Mouse (Mus musculus): Measurements from ENCODE around the gene Pdgfra. TPM values are rescaled to one million over a fixed set of nuclear protein-coding genes. Genes with fewer than 3 reads are reported as not detected.

The Pdgfra gene
- total and polyA plus RNA-seq, 3 experiments, result 0.60 TPM; not detected in 2

- H3K27me3 ChIP-seq (ENCODE audit: insufficient read depth, low read length), result peaks cover 55% of the 10 kb centered on the region
- H3K9me3 ChIP-seq (replicated peaks), result no peaks in the 10 kb centered on the region
- H3K4me1 ChIP-seq (ENCODE audit: insufficient read depth, low read depth, low read length), result peaks cover 12% of the 10 kb centered on the region
- TF ChIP-seq CTCF (IDR thresholded peaks at IDR 0.05; ENCODE audit: low read depth, low read length) (peak; percentile 80), GATA1 (IDR thresholded peaks at IDR 0.05; ENCODE audit: borderline replicate concordance, low read length) (no peak)
- ATAC-seq (ENCODE audit: extremely low read depth, insufficient number of reproducible peaks, low FRiP score, poor library complexity, severe bottlenecking), result no peak
- peak; percentile 63 for DNase-seq (ENCODE audit: low spot score)
- no peak overlapping the region for H3K4me3 ChIP-seq (ENCODE audit: low read depth, low read length)
- no peaks in the 10 kb centered on the region for H3K36me3 ChIP-seq (replicated peaks)
Measured at GRCm38 (mm10) chr5:75157038-75157437, 4.9 kb downstream of the Pdgfra start.

GRCm38 (mm10) chr5:75160530-75161170 lies 8.6 kb downstream of the Pdgfra start:
- peaks cover 32% of the 10 kb centered on the region for H3K27me3 ChIP-seq (ENCODE audit: insufficient read depth, low read length)
- no peak overlapping the region for H3K4me3 ChIP-seq (ENCODE audit: low read depth, low read length)
- H3K4me1 ChIP-seq (ENCODE audit: insufficient read depth, low read depth, low read length), result peaks cover 8% of the 10 kb centered on the region
- ATAC-seq (ENCODE audit: extremely low read depth, insufficient number of reproducible peaks, low FRiP score, poor library complexity, severe bottlenecking), result no peak
- no peak for TF ChIP-seq TAL1 (conservative IDR thresholded peaks at IDR 0.05; ENCODE audit: low read depth, low read length)
- no peak for TF ChIP-seq CTCF (IDR thresholded peaks at IDR 0.05; ENCODE audit: low read depth, low read length)
- no peak for TF ChIP-seq GATA2 (IDR thresholded peaks at IDR 0.05; ENCODE audit: borderline replicate concordance, low read depth, low read length)
- TF ChIP-seq GATA1 (IDR thresholded peaks at IDR 0.05; ENCODE audit: borderline replicate concordance, low read length), result no peak
- TF ChIP-seq POLR2AphosphoS5 (IDR thresholded peaks at IDR 0.05; ENCODE audit: insufficient replicate concordance, low read depth, low read length), result no peak
- H3K9me3 ChIP-seq (replicated peaks), result no peaks in the 10 kb centered on the region
- no peaks in the 10 kb centered on the region for H3K36me3 ChIP-seq (replicated peaks)
- no peak for DNase-seq (ENCODE audit: low spot score)

- H3K36me3 ChIP-seq (replicated peaks), result no peaks in the 10 kb centered on the region
- no peak for ATAC-seq (ENCODE audit: extremely low read depth, insufficient number of reproducible peaks, low FRiP score, poor library complexity, severe bottlenecking)
- H3K4me1 ChIP-seq (ENCODE audit: insufficient read depth, low read depth, low read length), result peaks cover 3% of the 10 kb centered on the region
- no peaks in the 10 kb centered on the region for H3K9me3 ChIP-seq (replicated peaks)
- TF ChIP-seq GATA2 (IDR thresholded peaks at IDR 0.05; ENCODE audit: borderline replicate concordance, low read depth, low read length), result no peak
- no peak for TF ChIP-seq CTCF (IDR thresholded peaks at IDR 0.05; ENCODE audit: low read depth, low read length)
- TF ChIP-seq GATA1 (IDR thresholded peaks at IDR 0.05; ENCODE audit: borderline replicate concordance, low read length), result no peak
- no peak for DNase-seq (ENCODE audit: low spot score)
- no peak overlapping the region for H3K4me3 ChIP-seq (ENCODE audit: low read depth, low read length)
- peaks cover 29% of the 10 kb centered on the region for H3K27me3 ChIP-seq (ENCODE audit: insufficient read depth, low read length)
Measured at GRCm38 (mm10) chr5:75161586-75161985, 9.5 kb downstream of the Pdgfra start.

- no peaks in the 10 kb centered on the region for H3K9me3 ChIP-seq (replicated peaks)
- H3K27me3 ChIP-seq (ENCODE audit: insufficient read depth, low read length), result peaks cover 33% of the 10 kb centered on the region
- no peaks in the 10 kb centered on the region for H3K36me3 ChIP-seq (replicated peaks)
- ATAC-seq (ENCODE audit: extremely low read depth, insufficient number of reproducible peaks, low FRiP score, poor library complexity, severe bottlenecking) (no peak), DNase-seq (ENCODE audit: low spot score) (no peak)
- H3K4me3 ChIP-seq (ENCODE audit: low read depth, low read length), result no peak overlapping the region
- 0 out of 2 replicates have a peak, but pooled peaks cover 3% of the 10 kb centered on the region for H3K4me1 ChIP-seq (ENCODE audit: insufficient read depth, low read depth, low read length)
- no peak for TF ChIP-seq GATA2 (IDR thresholded peaks at IDR 0.05; ENCODE audit: borderline replicate concordance, low read depth, low read length)
- no peak for TF ChIP-seq GATA1 (IDR thresholded peaks at IDR 0.05; ENCODE audit: borderline replicate concordance, low read length)
- TF ChIP-seq CTCF (IDR thresholded peaks at IDR 0.05; ENCODE audit: low read depth, low read length), result no peak
- TF ChIP-seq TAL1 (conservative IDR thresholded peaks at IDR 0.05; ENCODE audit: low read depth, low read length), result no peak
- TF ChIP-seq POLR2AphosphoS5 (IDR thresholded peaks at IDR 0.05; ENCODE audit: insufficient replicate concordance, low read depth, low read length), result no peak
Measured at GRCm38 (mm10) chr5:75163289-75163951, 11.3 kb downstream of the Pdgfra start.

GRCm38 (mm10) chr5:75164688-75165087 lies 12.6 kb downstream of the Pdgfra start:
- no peak for ATAC-seq (ENCODE audit: extremely low read depth, insufficient number of reproducible peaks, low FRiP score, poor library complexity, severe bottlenecking)
- no peaks in the 10 kb centered on the region for H3K36me3 ChIP-seq (replicated peaks)
- DNase-seq (ENCODE audit: low spot score), result no peak
- H3K4me1 ChIP-seq (ENCODE audit: insufficient read depth, low read depth, low read length), result 0 out of 2 replicates have a peak, but pooled peaks cover 3% of the 10 kb centered on the region
- TF ChIP-seq POLR2AphosphoS5 (IDR thresholded peaks at IDR 0.05; ENCODE audit: insufficient replicate concordance, low read depth, low read length) (no peak), GATA1 (IDR thresholded peaks at IDR 0.05; ENCODE audit: borderline replicate concordance, low read length) (no peak), CTCF (IDR thresholded peaks at IDR 0.05; ENCODE audit: low read depth, low read length) (no peak), GATA2 (IDR thresholded peaks at IDR 0.05; ENCODE audit: borderline replicate concordance, low read depth, low read length) (no peak), TAL1 (conservative IDR thresholded peaks at IDR 0.05; ENCODE audit: low read depth, low read length) (no peak)
- H3K9me3 ChIP-seq (replicated peaks), result no peaks in the 10 kb centered on the region
- H3K4me3 ChIP-seq (ENCODE audit: low read depth, low read length), result no peak overlapping the region
- H3K27me3 ChIP-seq (ENCODE audit: insufficient read depth, low read length), result peaks cover 38% of the 10 kb centered on the region

- Histone ChIP-seq H3K27me3 (ENCODE audit: insufficient read depth, low read length) (peaks cover 56% of the 10 kb centered on the region), H3K36me3 (replicated peaks) (no peaks in the 10 kb centered on the region), H3K4me3 (ENCODE audit: low read depth, low read length) (no peak overlapping the region), H3K9me3 (replicated peaks) (no peaks in the 10 kb centered on the region), H3K4me1 (ENCODE audit: insufficient read depth, low read depth, low read length) (no peaks in the 10 kb centered on the region)
- ATAC-seq (ENCODE audit: extremely low read depth, insufficient number of reproducible peaks, low FRiP score, poor library complexity, severe bottlenecking) (no peak), DNase-seq (ENCODE audit: low spot score) (no peak)
- TF ChIP-seq CTCF (IDR thresholded peaks at IDR 0.05; ENCODE audit: low read depth, low read length) (no peak), POLR2AphosphoS5 (IDR thresholded peaks at IDR 0.05; ENCODE audit: insufficient replicate concordance, low read depth, low read length) (no peak), TAL1 (conservative IDR thresholded peaks at IDR 0.05; ENCODE audit: low read depth, low read length) (no peak), GATA2 (IDR thresholded peaks at IDR 0.05; ENCODE audit: borderline replicate concordance, low read depth, low read length) (no peak), GATA1 (IDR thresholded peaks at IDR 0.05; ENCODE audit: borderline replicate concordance, low read length) (no peak)
Measured at GRCm38 (mm10) chr5:75169837-75170236, 17.7 kb downstream of the Pdgfra start.

Measured in G1E (cell line).